Mouse (Mus musculus): ENCODE measurements around the gene BC049352. TPM values are rescaled to one million over a fixed set of nuclear protein-coding genes. Genes with fewer than 3 reads are reported as not detected.

The BC049352 gene
- total and polyA plus RNA-seq, 3 experiments = not detected

DNA sequence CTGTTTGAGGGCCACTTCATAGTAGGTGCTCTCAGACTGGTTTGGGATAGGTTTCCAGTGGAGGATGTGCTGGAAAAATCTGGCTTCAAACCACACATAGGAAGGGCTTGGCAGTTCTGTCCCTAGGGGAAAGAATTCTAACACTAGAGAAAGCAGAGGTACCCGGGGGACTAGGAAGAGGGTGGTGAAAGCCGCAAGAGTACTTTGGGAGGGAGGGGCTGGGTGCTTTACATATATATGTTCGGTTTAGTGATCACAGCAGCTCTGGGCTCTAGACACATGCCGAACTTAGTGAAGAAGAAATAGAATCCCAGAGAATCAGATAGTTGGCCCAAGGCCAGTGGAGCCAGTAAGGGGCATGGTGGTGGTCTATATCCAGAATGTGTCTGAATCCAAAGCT is 85.3 kb downstream of the BC049352 start (continued):
- TF ChIP-seq USF2 (IDR thresholded peaks at IDR 0.05; ENCODE audit: borderline replicate concordance in 1 of 2, insufficient read depth in 1 of 2, low read depth in 1 of 2, low read length in 2 of 2) (no peak), JUND (IDR thresholded peaks at IDR 0.05; ENCODE audit: low read depth, low read length) (no peak), MAZ (IDR thresholded peaks at IDR 0.05; ENCODE audit: low read depth, low read length) (no peak)

DNA sequence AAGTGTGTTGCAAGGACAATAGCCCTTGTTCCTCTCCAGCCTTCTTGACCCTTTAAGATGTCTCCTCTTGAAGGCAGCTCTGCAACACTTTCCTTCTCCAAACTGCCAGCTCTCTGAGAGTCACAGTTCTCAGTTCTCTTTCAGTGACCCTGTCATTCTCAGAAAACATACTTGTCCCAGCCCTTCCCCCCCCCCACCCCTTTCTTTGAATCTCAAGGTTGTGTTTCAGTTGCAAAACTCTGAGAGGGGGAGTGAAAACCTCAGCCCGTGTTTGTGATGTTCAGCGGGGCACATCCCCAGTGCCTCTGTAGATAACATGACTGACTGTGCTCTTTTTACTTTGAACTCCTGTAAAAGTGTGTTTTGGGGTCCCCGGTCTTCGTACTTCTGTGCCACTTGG is 86.3 kb downstream of the BC049352 start:
- Histone ChIP-seq H3K27me3 (ENCODE audit: control insufficient read depth in 1 of 2, insufficient read depth in 2 of 2, low read length in 2 of 2) (peaks cover 10 to 23% of the 10 kb centered on the region in 2 experiments), H3K27ac (ENCODE audit: control insufficient read depth, low read depth, low read length) (no peak overlapping the region), H3K4me3 (ENCODE audit: control insufficient read depth in 1 of 2, insufficient read depth in 1 of 2, low read depth in 2 of 2, low read length in 2 of 2) (no peak overlapping the region), H3K9me3 (replicated peaks; ENCODE audit: insufficient read depth, low read length) (no peaks in the 10 kb centered on the region), H3K36me3 (ENCODE audit: control insufficient read depth in 1 of 2, insufficient read depth in 2 of 2, low read length in 2 of 2) (0 out of 4 replicates have a peak, but pooled peaks cover 0 to 2% of the 10 kb centered on the region in 2 experiments), H3K4me1 (ENCODE audit: control insufficient read depth in 1 of 2, insufficient read depth in 2 of 2, low read length in 2 of 2) (no peaks in the 10 kb centered on the region; a peak in 1 of 4 replicates), H3K9ac (ENCODE audit: control insufficient read depth, low read depth, low read length, poor library complexity, severe bottlenecking) (no peak overlapping the region), H3K79me2 (ENCODE audit: control insufficient read depth, insufficient read depth, low read length, poor library complexity) (no peaks in the 10 kb centered on the region)
- TF ChIP-seq BHLHE40 (IDR thresholded peaks at IDR 0.05; ENCODE audit: borderline replicate concordance, low read depth, low read length) (no peak), POLR2A (IDR thresholded peaks at IDR 0.05; ENCODE audit: control insufficient read depth in 1 of 2, insufficient read depth in 1 of 2, low read depth in 1 of 2, low read length in 2 of 2, poor library complexity in 1 of 2) (no peak), ZNF384 (IDR thresholded peaks at IDR 0.05; ENCODE audit: low read depth, low read length) (no peak), MYB (IDR thresholded peaks at IDR 0.05; ENCODE audit: low read depth, low read length) (no peak), POLR2AphosphoS5 (IDR thresholded peaks at IDR 0.05; ENCODE audit: borderline replicate concordance, low read depth, low read length) (no peak), USF2 (IDR thresholded peaks at IDR 0.05; ENCODE audit: borderline replicate concordance in 1 of 2, insufficient read depth in 1 of 2, low read depth in 1 of 2, low read length in 2 of 2) (no peak), NRF1 (IDR thresholded peaks at IDR 0.05; ENCODE audit: insufficient read depth, low read depth, low read length, poor library complexity, severe bottlenecking) (no peak), MAFK (IDR thresholded peaks at IDR 0.05; ENCODE audit: borderline replicate concordance, low read depth, low read length) (no peak), GATA1 (IDR thresholded peaks at IDR 0.05; ENCODE audit: low read depth, low read length) (no peak), ETS1 (IDR thresholded peaks at IDR 0.05; ENCODE audit: low read depth, low read length) (no peak), TCF12 (IDR thresholded peaks at IDR 0.05; ENCODE audit: low read depth, low read length) (no peak), CHD1 (IDR thresholded peaks at IDR 0.05; ENCODE audit: low read depth, low read length) (no peak), E2F4 (IDR thresholded peaks at IDR 0.05; ENCODE audit: borderline replicate concordance, low read depth, low read length) (no peak), RCOR1 (IDR thresholded peaks at IDR 0.05; ENCODE audit: low read depth, low read length) (no peak), MXI1 (IDR thresholded peaks at IDR 0.05; ENCODE audit: low read depth, low read length) (no peak), SIN3A (IDR thresholded peaks at IDR 0.05; ENCODE audit: low read length) (no peak)
- no peak for DNase-seq (ENCODE audit: low read depth, low spot score)
